Mouse (Mus musculus) embryonic facial prominence, embryonic 15.5 days (tissue): ENCODE measurements around the gene Cyb5r1. TPM values are rescaled to one million over a fixed set of nuclear protein-coding genes. Genes with fewer than 3 reads are reported as not detected.

ENCODE experiments used
- ATAC-seq: fragments of 200-750 bp; cut with Nextera tagmentation; 2 replicates; pipeline ENCODE4 v1.8.0; 2017; ENCODE audit warnings: low read depth, moderate TSS enrichment; ENCODE audit not compliant: insufficient number of reproducible peaks, low FRiP score, low TSS enrichment
- H3K27ac ChIP-seq: fragments of 300-500 bp; sonication (generic); replicated peaks from 2 replicates; pipeline ENCODE4 v1.5.1; 2015; ENCODE audit warnings: mild to moderate bottlenecking, inconsistent platforms
- H3K27me3 ChIP-seq: fragments of 300-500 bp; sonication (generic); 2 replicates; pipeline ENCODE4 v1.6.1; 2015; ENCODE audit warnings: inconsistent platforms
- H3K36me3 ChIP-seq: fragments of 300-500 bp; sonication (generic); 2 replicates; pipeline ENCODE4 v1.6.1; 2015; ENCODE audit warnings: mild to moderate bottlenecking, inconsistent platforms
- H3K4me1 ChIP-seq: fragments of 300-500 bp; sonication (generic); 2 replicates; pipeline ENCODE4 v1.6.1; 2015; ENCODE audit warnings: inconsistent platforms
- H3K4me2 ChIP-seq: fragments of 300-500 bp; sonication (generic); replicated peaks from 2 replicates; pipeline ENCODE4 v1.6.1; 2015; ENCODE audit warnings: mild to moderate bottlenecking, inconsistent platforms
- H3K4me3 ChIP-seq: fragments of 300-500 bp; sonication (generic); replicated peaks from 2 replicates; pipeline ENCODE4 v1.5.1; 2015; ENCODE audit warnings: mild to moderate bottlenecking, inconsistent platforms
- H3K9ac ChIP-seq: fragments of 300-500 bp; sonication (generic); 2 replicates; pipeline ENCODE4 v1.6.1; 2015; ENCODE audit warnings: inconsistent platforms
- H3K9me3 ChIP-seq: fragments of 300-500 bp; sonication (generic); replicated peaks from 2 replicates; pipeline ENCODE4 v1.6.1; 2016; ENCODE audit warnings: inconsistent platforms
- WGBS: fragments of 180-500 bp; shearing (Covaris S2); methylation state at CpG from one replicate; pipeline ENCODE4 v1.1.7; 2015; 5-methylcytosine and 5-hydroxymethylcytosine counted together
- polyA plus RNA-seq: library from polyadenylated mRNA; unstranded; fragments of >200 nt; fragmentation: Nextera tagmentation; extraction: Ambion mirVana; gene quantifications from 2 replicates; pipeline ENCODE4 v1.2.1, GENCODE M21; 2015

Gene Cyb5r1
- polyA plus RNA-seq, 1 experiment from 2014 or later: 41.0 TPM

- ATAC-seq: no peak
- Histone ChIP-seq H3K4me1 (peaks cover 9% of the 10 kb centered on the region; the same call in 1 of the 2 replicates), H3K4me3 (peak overlapping the region; percentile 34), H3K36me3 (no peaks in the 10 kb centered on the region), H3K9me3 (no peaks in the 10 kb centered on the region), H3K27ac (no peak overlapping the region), H3K27me3 (no peaks in the 10 kb centered on the region), H3K9ac (no peak overlapping the region; the same call in 1 of the 2 replicates), H3K4me2 (peak overlapping the region; percentile 53)
- 7% methylated on average over 19 of the region's 19 CpGs for WGBS
Observed at GRCm38 (mm10) chr1:134381795-134382625, 23.3 kb upstream of the Cyb5r1 start.

- ATAC-seq: no peak
- 80% methylated on average over 4 of the region's 4 CpGs for WGBS
Observed at GRCm38 (mm10) chr1:134384581-134384980, 20.8 kb upstream of the Cyb5r1 start.

GRCm38 (mm10) chr1:134385176-134385575 lies 20.2 kb upstream of the Cyb5r1 start:
- H3K4me2 ChIP-seq: no peak overlapping the region
- no peak overlapping the region for H3K4me3 ChIP-seq
- H3K27me3 ChIP-seq: no peaks in the 10 kb centered on the region
- peaks cover 9% of the 10 kb centered on the region; the same call in 1 of the 2 replicates for H3K4me1 ChIP-seq
- H3K9ac ChIP-seq: no peak overlapping the region
- H3K27ac ChIP-seq: no peak overlapping the region
- no peaks in the 10 kb centered on the region for H3K36me3 ChIP-seq
- ATAC-seq: no peak
- no peaks in the 10 kb centered on the region for H3K9me3 ChIP-seq

More at GRCm38 (mm10) chr1:134384581-134384980, 20.8 kb upstream of the Cyb5r1 start:
- Histone ChIP-seq H3K9me3 (no peaks in the 10 kb centered on the region), H3K27ac (no peak overlapping the region), H3K4me2 (no peak overlapping the region), H3K4me3 (no peak overlapping the region), H3K9ac (no peak overlapping the region), H3K36me3 (no peaks in the 10 kb centered on the region), H3K27me3 (no peaks in the 10 kb centered on the region), H3K4me1 (peaks cover 9% of the 10 kb centered on the region; the same call in 1 of the 2 replicates)

GRCm38 (mm10) chr1:134385666-134386065 lies 19.7 kb upstream of the Cyb5r1 start, which contains the start of gene 4933406M09Rik:
4933406M09Rik (plus strand) TSS chr1:134385940.
- H3K9me3 ChIP-seq: no peaks in the 10 kb centered on the region
- H3K36me3 ChIP-seq: no peaks in the 10 kb centered on the region
- H3K4me2 ChIP-seq: no peak within 1 kb of the TSS
- whole genome bisulfite sequencing: 97% methylated on average over 1 of the region's 1 CpGs
- no peak within 1 kb of the TSS for H3K27ac ChIP-seq
- H3K4me1 ChIP-seq: peaks cover 9% of the 10 kb centered on the region; the same call in 1 of the 2 replicates
- H3K4me3 ChIP-seq: no peak within 1 kb of the TSS
- no peaks in the 10 kb centered on the region for H3K27me3 ChIP-seq
- no peak for ATAC-seq
- H3K9ac ChIP-seq: no peak within 1 kb of the TSS

- Histone ChIP-seq H3K4me1 (no peaks in the 10 kb centered on the region), H3K27ac (no peak overlapping the region), H3K9ac (no peak overlapping the region), H3K27me3 (no peaks in the 10 kb centered on the region), H3K4me2 (no peak overlapping the region), H3K36me3 (no peaks in the 10 kb centered on the region), H3K9me3 (no peaks in the 10 kb centered on the region), H3K4me3 (no peak overlapping the region)
- 44% methylated on average over 5 of the region's 5 CpGs for WGBS
- no peak for ATAC-seq
Observed at GRCm38 (mm10) chr1:134393827-134394226, 11.5 kb upstream of the Cyb5r1 start.

- Histone ChIP-seq H3K4me1 (no peaks in the 10 kb centered on the region), H3K9me3 (no peaks in the 10 kb centered on the region), H3K4me3 (no peak overlapping the region), H3K27ac (no peak overlapping the region), H3K36me3 (no peaks in the 10 kb centered on the region), H3K27me3 (no peaks in the 10 kb centered on the region), H3K9ac (no peak overlapping the region), H3K4me2 (no peak overlapping the region)
- 86% methylated on average over 12 of the region's 12 CpGs for WGBS
- ATAC-seq: no peak
Observed at GRCm38 (mm10) chr1:134398210-134398609, 7.1 kb upstream of the Cyb5r1 start.

- Histone ChIP-seq H3K27me3 (no peaks in the 10 kb centered on the region), H3K36me3 (no peaks in the 10 kb centered on the region), H3K4me2 (no peak overlapping the region), H3K9me3 (no peaks in the 10 kb centered on the region), H3K27ac (no peak overlapping the region), H3K4me3 (no peak overlapping the region), H3K9ac (no peak overlapping the region), H3K4me1 (no peaks in the 10 kb centered on the region)
- ATAC-seq: no peak
- 65% methylated on average over 5 of the region's 5 CpGs for WGBS
Observed at GRCm38 (mm10) chr1:134399735-134400134, 5.6 kb upstream of the Cyb5r1 start.

GRCm38 (mm10) chr1:134406414-134406771 lies 1.0 kb downstream of the Cyb5r1 start:
- peak overlapping the region; percentile 62 for H3K9ac ChIP-seq
- H3K4me1 ChIP-seq: peaks cover 21% of the 10 kb centered on the region
- ATAC-seq: no peak
- no peaks in the 10 kb centered on the region for H3K9me3 ChIP-seq
- peak overlapping the region; percentile 66 for H3K4me2 ChIP-seq
- peak overlapping the region; percentile 74 for H3K4me3 ChIP-seq
- H3K36me3 ChIP-seq: peaks cover 29% of the 10 kb centered on the region
- H3K27me3 ChIP-seq: no peaks in the 10 kb centered on the region
- H3K27ac ChIP-seq: peak overlapping the region; percentile 67; the same call in 1 of the 2 replicates
- WGBS: 15% methylated on average over 8 of the region's 8 CpGs

- Histone ChIP-seq H3K4me1 (peaks cover 21% of the 10 kb centered on the region), H3K9ac (no peak overlapping the region), H3K27ac (peak overlapping the region; percentile 22), H3K27me3 (no peaks in the 10 kb centered on the region), H3K4me3 (no peak overlapping the region), H3K4me2 (no peak overlapping the region), H3K9me3 (no peaks in the 10 kb centered on the region), H3K36me3 (peaks cover 32% of the 10 kb centered on the region)
- ATAC-seq: no peak
- 50% methylated on average over 8 of the region's 8 CpGs for WGBS
Observed at GRCm38 (mm10) chr1:134408080-134408479, 2.7 kb downstream of the Cyb5r1 start.

GRCm38 (mm10) chr1:134411706-134412629 lies 6.6 kb downstream of the Cyb5r1 start:
- Histone ChIP-seq H3K4me1 (peaks cover 29% of the 10 kb centered on the region), H3K4me3 (no peak overlapping the region), H3K9ac (no peak overlapping the region), H3K9me3 (no peaks in the 10 kb centered on the region), H3K36me3 (peaks cover 32% of the 10 kb centered on the region), H3K4me2 (no peak overlapping the region), H3K27ac (no peak overlapping the region), H3K27me3 (no peaks in the 10 kb centered on the region)
- WGBS: 80% methylated on average over 9 of the region's 9 CpGs
- no peak for ATAC-seq

- Histone ChIP-seq H3K36me3 (peaks cover 24% of the 10 kb centered on the region), H3K9me3 (no peaks in the 10 kb centered on the region), H3K4me1 (peaks cover 33% of the 10 kb centered on the region), H3K4me2 (no peak overlapping the region), H3K9ac (no peak overlapping the region), H3K4me3 (no peak overlapping the region), H3K27ac (peak overlapping the region; percentile 97), H3K27me3 (no peaks in the 10 kb centered on the region)
- WGBS: 36% methylated on average over 2 of the region's 2 CpGs
- ATAC-seq: no peak
Observed at GRCm38 (mm10) chr1:134414038-134414437, 8.7 kb downstream of the Cyb5r1 start.
